ENCODE assay signal across 8 mouse cellular contexts in genomic region chr11:101640857-101641709, GRCm38 (mm10). TPM values are rescaled to one million over a fixed set of nuclear protein-coding genes. Genes with fewer than 3 reads are reported as not detected.
DNase-seq lines count a peak whose midpoint lies in the region; ATAC-seq and TF ChIP-seq lines count a peak whose summit lies in the region.
"Not testable (repeated sequence)": the region's sequence is repeated elsewhere in the genome, so short reads cannot be mapped to it uniquely, and the experiment has no call there.

No protein-coding gene starts in this region.

- not testable (repeated sequence) for H3K9me3 ChIP-seq in ES-E14 (ENCODE audit: control insufficient read depth, insufficient read depth, low read depth, low read length); lung, embryonic 15.5 days

- not testable (repeated sequence) for H3K4me1 ChIP-seq in ES-E14 (ENCODE audit: control insufficient read depth in 2 of 2, insufficient read depth in 2 of 2, low read length in 2 of 2, poor library complexity in 1 of 2); olfactory bulb, adult 2 months (ENCODE audit: control insufficient read depth, insufficient read depth, low read length)
- H3K4me1 ChIP-seq in lung, embryonic 15.5 days = peaks cover 15% of the 10 kb centered on the region

- peak; percentile 68 for ATAC-seq in frontal cortex, adult (ENCODE audit: low TSS enrichment)
- ATAC-seq in hematopoietic stem cell, adult 5-6 weeks (replicated peaks in 1 of 2; ENCODE audit: insufficient read depth in 1 of 2, low FRiP score in 2 of 2, low TSS enrichment in 1 of 2, low read depth in 1 of 2, poor library complexity in 2 of 2, severe bottlenecking in 2 of 2) = peak; percentile 5 to 33; a peak in 1 of 4 replicates
- ATAC-seq in lung, embryonic 15.5 days (ENCODE audit: borderline replicate concordance, extremely low read depth, low FRiP score, low TSS enrichment) = peak; percentile 70

- H3K4me2 ChIP-seq in lung, embryonic 15.5 days = peak overlapping the region; percentile 59

- H3K36me3 ChIP-seq in ES-E14 (ENCODE audit: control insufficient read depth, insufficient read depth, low read length, poor library complexity, severe bottlenecking); lung, embryonic 15.5 days: not testable (repeated sequence)

- not testable (repeated sequence) for H3K27me3 ChIP-seq in lung, embryonic 15.5 days

- not testable (repeated sequence) for TF ChIP-seq POLR2A in olfactory bulb, adult 2 months (IDR thresholded peaks at IDR 0.05; ENCODE audit: insufficient read depth, low read depth, low read length)

- 4% methylated on average over 52 of the region's 53 CpGs for WGBS in lung, embryonic 15.5 days
- 4% methylated on average over 53 of the region's 53 CpGs for WGBS in olfactory bulb, adult 2 months

- H3K27ac ChIP-seq in ES-E14 (ENCODE audit: insufficient read depth, low read depth, low read length, poor library complexity, severe bottlenecking) = peak overlapping the region; percentile 87
- H3K27ac ChIP-seq in lung, embryonic 15.5 days = peak overlapping the region; percentile 84
- peak overlapping the region; percentile 91 for H3K27ac ChIP-seq in olfactory bulb, adult 2 months (ENCODE audit: insufficient read depth, low read depth, low read length)

- peak; percentile 71 for DNase-seq in ES-E14 (ENCODE audit: low read depth, low spot score)
- DNase-seq in cerebellum, adult 9-10 months = peak; percentile 81
- peak; percentile 55 for DNase-seq in layer of hippocampus, adult 9-10 months (ENCODE audit: low spot score)
- DNase-seq in thymus, adult 18-20 months = peak; percentile 49 to 59

- in situ Hi-C loops in ES-E14 (cut with MboI; ENCODE audit: low sequenced_read_pairs in 2 of 2, unreplicated experiment in 2 of 2) = not testable (repeated sequence)

- peak overlapping the region; percentile 63 to 71 for H3K4me3 ChIP-seq in ES-E14 (ENCODE audit: insufficient read depth in 1 of 2, low read depth in 1 of 2, low read length in 2 of 2, poor library complexity in 1 of 2, severe bottlenecking in 1 of 2)
- peak overlapping the region; percentile 42 for H3K4me3 ChIP-seq in lung, embryonic 15.5 days
- peak overlapping the region; percentile 51 for H3K4me3 ChIP-seq in olfactory bulb, adult 2 months (ENCODE audit: insufficient read depth, low read depth, low read length)

- not testable (repeated sequence) for TF ChIP-seq CTCF in olfactory bulb, adult 2 months (IDR thresholded peaks at IDR 0.05; ENCODE audit: insufficient read depth, low read depth, low read length)

- peak overlapping the region; percentile 93 for H3K9ac ChIP-seq in ES-E14 (ENCODE audit: insufficient read depth, low read depth, low read length, poor library complexity, severe bottlenecking)
- peak overlapping the region; percentile 44 for H3K9ac ChIP-seq in lung, embryonic 15.5 days

TF ChIP-seq in ES-E14, 5 proteins besides CTCF, POLR2A, EP300 and RAD21:
- 0 out of 2 replicates have a peak, but pooled peaks have one; percentile 5 for TF ChIP-seq HCFC1 (IDR thresholded peaks at IDR 0.05; ENCODE audit: borderline replicate concordance, insufficient read depth, low read length)

RNA-seq across cellular contexts. Expression of gene Rdm1, which starts 14.1 kb away (rescaled TPM):
- 81.1 and 99.0 TPM in 2 replicates for total RNA-seq in ES-E14 (2012; rRNA removed)
- total RNA-seq in hematopoietic stem cell, adult 5-6 weeks (2017) = 10.3 and 20.6 TPM in 2 replicates
- polyA plus RNA-seq in lung, embryonic 15.5 days (2015; fragmentation: Nextera tagmentation; extraction: Ambion mirVana) = 46.5 and 49.8 TPM in 2 replicates
- not detected in 2 replicates for polyA plus RNA-seq in olfactory bulb, adult 2 months (2012; ENCODE audit: insufficient read depth, insufficient read length, low replicate concordance, missing spikeins)

RNA-seq across cellular contexts. Expression of gene Arl4d, which starts 24.3 kb away (rescaled TPM):
- 11.2 and 13.8 TPM in 2 replicates for total RNA-seq in ES-E14 (2012; rRNA removed)
- total RNA-seq in hematopoietic stem cell, adult 5-6 weeks (2017) = 0.88 and 2.5 TPM in 2 replicates
- polyA plus RNA-seq in lung, embryonic 15.5 days (2015; fragmentation: Nextera tagmentation; extraction: Ambion mirVana) = 4.4 and 4.9 TPM in 2 replicates
- polyA plus RNA-seq in olfactory bulb, adult 2 months (2012; ENCODE audit: insufficient read depth, insufficient read length, low replicate concordance, missing spikeins) = not detected in 2 replicates

RNA-seq across cellular contexts. Expression of gene Gm11634, which starts 42.0 kb away (rescaled TPM):
- not detected in 2 replicates for total RNA-seq in ES-E14 (2012; rRNA removed)
- total RNA-seq in hematopoietic stem cell, adult 5-6 weeks (2017) = not detected in 2 replicates
- polyA plus RNA-seq in lung, embryonic 15.5 days (2015; fragmentation: Nextera tagmentation; extraction: Ambion mirVana) = not detected in 2 replicates
- not detected in 2 replicates for polyA plus RNA-seq in olfactory bulb, adult 2 months (2012; ENCODE audit: insufficient read depth, insufficient read length, low replicate concordance, missing spikeins)

RNA-seq across cellular contexts. Expression of gene Tmem106a, which starts 59.0 kb away (rescaled TPM):
- total RNA-seq in ES-E14 (2012; rRNA removed) = 5.8 and 7.0 TPM in 2 replicates
- 2.6 and 3.9 TPM in 2 replicates for total RNA-seq in hematopoietic stem cell, adult 5-6 weeks (2017)
- polyA plus RNA-seq in lung, embryonic 15.5 days (2015; fragmentation: Nextera tagmentation; extraction: Ambion mirVana) = 3.6 and 5.5 TPM in 2 replicates
- not detected in 2 replicates for polyA plus RNA-seq in olfactory bulb, adult 2 months (2012; ENCODE audit: insufficient read depth, insufficient read length, low replicate concordance, missing spikeins)

Comparison
In these comparisons a context has a peak if more than half of its experiments do, and no peak if none do; other contexts are left out.
1. Peak in every context shown above with its lines: DNase-seq, ATAC-seq, H3K4me3 ChIP-seq and H3K27ac ChIP-seq.
2. ATAC-seq: peak in every context shown above with its lines; median percentile 70 in lung, embryonic 15.5 days; 68 in frontal cortex, adult; 19 in hematopoietic stem cell, adult 5-6 weeks.